Mouse (Mus musculus) MEL (cell line): ENCODE results near the gene Sod1. TPM values are rescaled to one million over a fixed set of nuclear protein-coding genes. Genes with fewer than 3 reads are reported as not detected.

Experiments
- DNase-seq: peaks from one replicate; pipeline ENCODE4 v3.0.0; 2011; ENCODE audit warnings: low read depth, low spot score
- H3K27ac ChIP-seq: 2 replicates; pipeline ENCODE4 v1.5.1; 2012; ENCODE audit warnings: low read depth, mild to moderate bottlenecking, control low read depth, low read length, moderate library complexity; ENCODE audit not compliant: control insufficient read depth
- H3K27me3 ChIP-seq, 2 experiments: fragments of 150-350 bp in 1 of 2; sonication (generic) in 1 of 2; 2 replicates each; pipeline ENCODE4 v1.6.1; 2012; ENCODE audit warnings: low read length in 2 of 2, mild to moderate bottlenecking in 2 of 2, improper control_type of control experiment in 1 of 2, moderate library complexity in 1 of 2; ENCODE audit not compliant: insufficient read depth in 2 of 2, control insufficient read depth in 1 of 2
- H3K36me3 ChIP-seq, 2 experiments: 2 replicates each; pipeline ENCODE4 v1.6.1; 2012 to 2014; ENCODE audit warnings: low read length in 2 of 2, improper control_type of control experiment in 1 of 2, inconsistent platforms in 1 of 2, mild to moderate bottlenecking in 1 of 2; ENCODE audit not compliant: insufficient read depth in 2 of 2, control insufficient read depth in 1 of 2
- H3K4me1 ChIP-seq, 2 experiments: fragments of 150-350 bp in 1 of 2; sonication (generic) in 1 of 2; 2 replicates each; pipeline ENCODE4 v1.6.1; 2012; ENCODE audit warnings: low read length in 2 of 2, improper control_type of control experiment in 1 of 2, mild to moderate bottlenecking in 1 of 2; ENCODE audit not compliant: insufficient read depth in 2 of 2, control insufficient read depth in 1 of 2
- H3K4me3 ChIP-seq, 2 experiments: fragments of 150-350 bp in 1 of 2; sonication (generic) in 1 of 2; 2 replicates each; pipeline ENCODE4 v1.5.1; 2012; ENCODE audit warnings: low read depth in 2 of 2, low read length in 2 of 2, mild to moderate bottlenecking in 2 of 2, moderate library complexity in 2 of 2, control low read depth in 1 of 2, improper control_type of control experiment in 1 of 2; ENCODE audit not compliant: control insufficient read depth in 1 of 2, insufficient read depth in 1 of 2
- H3K79me2 ChIP-seq: 2 replicates; pipeline ENCODE4 v1.6.1; 2012; ENCODE audit warnings: mild to moderate bottlenecking, low read length, moderate library complexity; ENCODE audit not compliant: control insufficient read depth, poor library complexity, insufficient read depth
- H3K9ac ChIP-seq: 2 replicates; pipeline ENCODE4 v1.6.1; 2012; ENCODE audit warnings: low read depth, mild to moderate bottlenecking, control low read depth, low read length, moderate library complexity; ENCODE audit not compliant: control insufficient read depth, poor library complexity, severe bottlenecking
- H3K9me3 ChIP-seq: fragments of 150-350 bp; sonication (generic); replicated peaks from 2 replicates; pipeline ENCODE4 v1.6.1; 2012; ENCODE audit warnings: mild to moderate bottlenecking, low read length, improper control_type of control experiment, moderate library complexity; ENCODE audit not compliant: insufficient read depth
- CHD1 ChIP-seq: IDR thresholded peaks from 2 replicates; pipeline ENCODE4 v1.6.1; 2012; ENCODE audit warnings: low read depth, mild to moderate bottlenecking, inconsistent platforms, low read length, improper control_type of control experiment
- CTCF ChIP-seq, 3 experiments: IDR thresholded peaks in 2 of 3; conservative IDR thresholded peaks in 1 of 3; 2 replicates each; pipeline ENCODE4 v1.5.1; 2011 to 2012; ENCODE audit warnings: low read length in 3 of 3, low read depth in 2 of 3, mild to moderate bottlenecking in 2 of 3, improper control_type of control experiment in 1 of 3, inconsistent platforms in 1 of 3, mixed read lengths in 1 of 3, moderate library complexity in 1 of 3; ENCODE audit not compliant: control insufficient read depth in 1 of 3, insufficient read depth in 1 of 3, poor library complexity in 1 of 3, severe bottlenecking in 1 of 3
- ELF1 ChIP-seq: IDR thresholded peaks from 2 replicates; pipeline ENCODE4 v1.6.1; 2014; ENCODE audit warnings: low read depth, mild to moderate bottlenecking, inconsistent platforms, low read length, improper control_type of control experiment, moderate library complexity
- GATA1 ChIP-seq: IDR thresholded peaks from 2 replicates; pipeline ENCODE4 v1.6.1; 2011; ENCODE audit warnings: low read depth, low read length, improper control_type of control experiment
- JUND ChIP-seq: IDR thresholded peaks from 2 replicates; pipeline ENCODE4 v1.6.1; 2011; ENCODE audit warnings: low read depth, mild to moderate bottlenecking, improper control_type of control experiment, low read length
- MAX ChIP-seq: IDR thresholded peaks from 2 replicates; pipeline ENCODE4 v1.6.1; 2011; ENCODE audit warnings: low read length, improper control_type of control experiment
- MXI1 ChIP-seq: IDR thresholded peaks from 2 replicates; pipeline ENCODE4 v1.6.1; 2011; ENCODE audit warnings: mild to moderate bottlenecking, low read depth, low read length, improper control_type of control experiment
- MYB ChIP-seq: IDR thresholded peaks from 2 replicates; pipeline ENCODE4 v1.6.1; 2011; ENCODE audit warnings: mild to moderate bottlenecking, low read depth, low read length, improper control_type of control experiment
- NRF1 ChIP-seq: IDR thresholded peaks from 2 replicates; pipeline ENCODE4 v1.6.1; 2014; ENCODE audit warnings: low read depth, mild to moderate bottlenecking, inconsistent platforms, low read length, improper control_type of control experiment, moderate library complexity; ENCODE audit not compliant: poor library complexity, insufficient read depth, severe bottlenecking
- POLR2A ChIP-seq, 2 experiments: IDR thresholded peaks; 2 replicates each; pipeline ENCODE4 v1.6.1; 2011 to 2012; ENCODE audit warnings: low read length in 2 of 2, mild to moderate bottlenecking in 2 of 2, control low read depth in 1 of 2, improper control_type of control experiment in 1 of 2, low read depth in 1 of 2, moderate library complexity in 1 of 2; ENCODE audit not compliant: control insufficient read depth in 1 of 2, insufficient read depth in 1 of 2, poor library complexity in 1 of 2
- POLR2AphosphoS2 ChIP-seq: IDR thresholded peaks from 2 replicates; pipeline ENCODE4 v1.6.1; 2011; ENCODE audit warnings: low read length, improper control_type of control experiment
- POLR2AphosphoS5 ChIP-seq: IDR thresholded peaks from 2 replicates; pipeline ENCODE4 v1.6.1; 2012; ENCODE audit warnings: low read depth, borderline replicate concordance, mild to moderate bottlenecking, inconsistent platforms, low read length, moderate library complexity, mixed read lengths
- RAD21 ChIP-seq: IDR thresholded peaks from 2 replicates; pipeline ENCODE4 v1.6.1; 2011; ENCODE audit warnings: mild to moderate bottlenecking, low read depth, low read length, improper control_type of control experiment
- RCOR1 ChIP-seq: IDR thresholded peaks from 2 replicates; pipeline ENCODE4 v1.6.1; 2012; ENCODE audit warnings: low read depth, mild to moderate bottlenecking, inconsistent platforms, low read length, improper control_type of control experiment
- SMC3 ChIP-seq: IDR thresholded peaks from 2 replicates; pipeline ENCODE4 v1.6.1; 2011; ENCODE audit warnings: low read depth, low read length, improper control_type of control experiment
- TBP ChIP-seq: IDR thresholded peaks from 2 replicates; pipeline ENCODE4 v1.8.0; 2011; ENCODE audit warnings: low read depth, low read length, improper control_type of control experiment
- TCF12 ChIP-seq: IDR thresholded peaks from 2 replicates; pipeline ENCODE4 v1.6.1; 2014; ENCODE audit warnings: low read depth, mild to moderate bottlenecking, inconsistent platforms, low read length, improper control_type of control experiment, moderate library complexity
- USF2 ChIP-seq, 2 experiments: IDR thresholded peaks; 2 replicates each; pipeline ENCODE4 v1.6.1; 2011 to 2012; ENCODE audit warnings: improper control_type of control experiment in 2 of 2, low read length in 2 of 2, borderline replicate concordance in 1 of 2, inconsistent platforms in 1 of 2, low read depth in 1 of 2, mild to moderate bottlenecking in 1 of 2; ENCODE audit not compliant: insufficient read depth in 1 of 2
- ZMIZ1 ChIP-seq: IDR thresholded peaks from 2 replicates; pipeline ENCODE4 v1.6.1; 2012; ENCODE audit warnings: low read depth, mild to moderate bottlenecking, inconsistent platforms, low read length, improper control_type of control experiment, moderate library complexity
- polyA plus RNA-seq, 2 experiments: library from polyadenylated mRNA; stranded (reverse) in 1 of 2; unstranded in 1 of 2; fragments of >175 nt in 1 of 2; fragments of >200 nt in 1 of 2; gene quantifications; 2 replicates each; pipeline versions ENCODE4 v1.2.1 to v1.2.4; 2012; ENCODE audit warnings: low replicate concordance in 2 of 2, low read depth in 1 of 2; ENCODE audit not compliant: insufficient read length in 2 of 2, insufficient read depth in 1 of 2, missing spikeins in 1 of 2
- total RNA-seq: library from RNA; depleted of rRNA; stranded (reverse); fragments of 300-350 nt; gene quantifications from 2 replicates; pipeline ENCODE4 v1.2.3, GENCODE M21; 2012

Sod1 gene
- total and polyA plus RNA-seq, 3 experiments, result 380 to 1,094 (median 474) TPM

DNA sequence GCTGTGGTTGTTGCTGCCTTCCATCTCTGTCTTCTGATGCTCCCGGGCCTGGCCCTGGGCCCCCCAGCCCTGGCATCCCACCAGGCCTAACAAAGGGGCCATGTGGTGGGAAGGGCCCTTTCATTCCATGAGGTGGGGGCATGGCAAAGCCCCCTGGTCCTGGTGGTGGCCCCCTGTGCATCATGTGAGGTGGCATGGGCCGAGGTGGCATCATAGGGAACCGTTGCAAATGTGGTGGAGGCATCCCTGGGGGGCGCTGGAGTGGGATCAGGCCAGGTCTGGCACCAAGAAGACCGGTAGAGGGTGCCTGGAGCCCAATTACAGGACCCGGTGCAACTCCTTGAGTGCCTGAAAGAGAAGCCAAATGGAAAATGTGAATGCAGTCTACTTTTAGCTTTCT lies 9.3 kb downstream of the Sod1 start:
- TF ChIP-seq CHD1 (no peak), SMC3 (no peak), RCOR1 (no peak), POLR2AphosphoS5 (no peak), CTCF (IDR thresholded peaks at IDR 0.05 in 2 of 3, conservative IDR thresholded peaks at IDR 0.05 in 1 of 3; ENCODE audit: control insufficient read depth in 1 of 3, insufficient read depth in 1 of 3, low read depth in 2 of 3, low read length in 3 of 3, poor library complexity in 1 of 3, severe bottlenecking in 1 of 3) (no peak), POLR2AphosphoS2 (no peak), MXI1 (no peak), TBP (no peak), USF2 (IDR thresholded peaks at IDR 0.05; ENCODE audit: borderline replicate concordance in 1 of 2, insufficient read depth in 1 of 2, low read depth in 1 of 2, low read length in 2 of 2) (no peak), NRF1 (no peak), GATA1 (no peak), ZMIZ1 (no peak), JUND (no peak), MYB (no peak)
- H3K79me2 ChIP-seq, result no peaks in the 10 kb centered on the region; the same call in 1 of the 2 replicates
- no peak overlapping the region for H3K4me3 ChIP-seq
- H3K4me1 ChIP-seq, result no peaks in the 10 kb centered on the region
- H3K27me3 ChIP-seq, result no peaks in the 10 kb centered on the region
- no peak overlapping the region for H3K27ac ChIP-seq
- H3K9ac ChIP-seq, result no peak overlapping the region
- H3K36me3 ChIP-seq, result peaks cover 0 to 12% of the 10 kb centered on the region in 2 experiments; a peak in 2 of 4 replicates
- DNase-seq, result no peak
- H3K9me3 ChIP-seq, result no peaks in the 10 kb centered on the region

DNA sequence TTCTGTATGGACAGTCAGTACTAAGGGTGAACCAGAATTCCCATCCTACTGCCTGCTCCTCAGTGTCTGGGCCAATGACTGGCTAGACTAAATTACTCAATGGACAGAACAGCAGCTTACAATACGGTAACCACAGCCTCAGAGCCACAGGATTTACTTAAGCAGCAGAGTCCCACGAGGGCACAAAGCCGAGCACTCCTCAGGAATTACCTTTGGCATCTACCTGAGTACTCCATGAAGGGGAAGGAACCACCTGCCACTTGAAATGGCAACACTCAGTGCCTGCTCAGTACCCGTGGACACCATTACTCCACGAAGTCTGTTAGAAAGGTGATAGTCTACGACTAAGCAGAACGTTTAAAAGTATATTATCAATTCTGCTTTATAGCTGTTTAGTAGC lies 10.7 kb downstream of the Sod1 start:
- H3K27ac ChIP-seq, result no peak overlapping the region
- no peak overlapping the region for H3K9ac ChIP-seq
- no peaks in the 10 kb centered on the region for H3K27me3 ChIP-seq
- no peaks in the 10 kb centered on the region for H3K79me2 ChIP-seq
- peaks cover 0 to 4% of the 10 kb centered on the region in 2 experiments; a peak in 2 of 4 replicates for H3K36me3 ChIP-seq
- DNase-seq, result no peak
- H3K9me3 ChIP-seq, result no peaks in the 10 kb centered on the region
- H3K4me3 ChIP-seq, result no peak overlapping the region
- TF ChIP-seq RAD21 (no peak), MXI1 (no peak), POLR2A (IDR thresholded peaks at IDR 0.05; ENCODE audit: control insufficient read depth in 1 of 2, insufficient read depth in 1 of 2, low read depth in 1 of 2, low read length in 2 of 2, poor library complexity in 1 of 2) (no peak), MAX (no peak), CTCF (IDR thresholded peaks at IDR 0.05 in 2 of 3, conservative IDR thresholded peaks at IDR 0.05 in 1 of 3; ENCODE audit: control insufficient read depth in 1 of 3, insufficient read depth in 1 of 3, low read depth in 2 of 3, low read length in 3 of 3, poor library complexity in 1 of 3, severe bottlenecking in 1 of 3) (no peak), CHD1 (no peak), JUND (no peak), TCF12 (no peak), ELF1 (no peak)
- H3K4me1 ChIP-seq, result no peaks in the 10 kb centered on the region
